Mouse (Mus musculus) cerebellum, adult 2 months (tissue): ENCODE data around the gene Cav3.

Experiments
- CTCF ChIP-seq: fragments of 200-500 bp; IDR thresholded peaks from 2 replicates; pipeline ENCODE4 v1.5.1; 2011; ENCODE audit warnings: low read depth, mild to moderate bottlenecking, control low read depth, low read length, moderate library complexity, borderline replicate concordance; ENCODE audit not compliant: insufficient read depth
- POLR2A ChIP-seq: fragments of 200-500 bp; IDR thresholded peaks from 2 replicates; pipeline ENCODE4 v1.6.1; 2011; ENCODE audit warnings: low read length, control low read depth, borderline replicate concordance; ENCODE audit not compliant: insufficient read depth

GRCm38 (mm10) chr6:112501156-112501555, 41.9 kb downstream of the Cav3 start:
- TF ChIP-seq POLR2A, result no peak
- TF ChIP-seq CTCF, result no peak
